ENCODE assay signal across 8 mouse cellular contexts in the genomic region with DNA sequence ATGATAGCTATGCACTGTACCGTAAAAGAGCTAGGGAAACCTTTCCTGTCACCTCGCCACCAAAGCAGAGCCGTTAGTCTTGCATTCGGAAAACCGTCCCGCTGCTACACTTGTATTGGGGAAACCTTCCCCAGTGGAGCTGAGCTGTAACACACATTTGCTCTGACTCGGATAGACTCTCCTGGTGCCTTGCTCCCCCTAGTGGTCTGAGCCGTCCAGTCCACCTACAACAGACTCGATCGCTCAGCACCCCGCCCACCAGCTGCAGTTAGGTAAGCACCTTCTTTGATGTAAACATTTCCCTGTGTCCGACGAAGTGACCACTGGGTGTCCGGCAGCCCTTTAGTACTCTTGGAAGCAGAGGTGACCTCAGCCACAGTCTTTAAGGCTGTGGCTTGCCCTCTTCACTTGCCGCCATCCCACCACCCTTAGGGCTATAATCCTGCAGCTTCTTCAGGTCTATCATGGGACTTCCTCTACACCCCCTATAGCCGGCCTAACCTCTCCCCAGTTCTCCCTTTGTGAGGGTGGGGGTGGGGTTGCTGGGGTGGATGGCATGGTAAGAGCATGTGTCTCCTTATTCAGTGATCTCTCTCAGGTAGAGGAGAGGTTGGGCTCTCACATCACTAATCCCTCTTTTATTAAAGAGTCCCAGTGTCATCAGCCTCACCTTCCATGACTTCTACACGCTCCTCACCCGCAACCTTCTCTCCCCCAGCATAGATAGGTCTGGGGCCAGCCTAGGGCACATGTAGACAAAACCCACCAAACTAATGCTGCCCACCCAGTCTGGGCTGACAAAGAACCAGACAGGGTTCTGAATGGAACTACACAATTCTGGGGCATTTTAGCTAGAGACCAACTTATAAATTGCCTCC. TPM values are rescaled to one million over a fixed set of nuclear protein-coding genes. Genes with fewer than 3 reads are reported as not detected.
DNase-seq lines count a peak whose midpoint lies in the region; ATAC-seq and TF ChIP-seq lines count a peak whose summit lies in the region.

No protein-coding gene starts in this region.

- peaks cover 11% of the 10 kb centered on the region for H3K4me1 ChIP-seq in G1E (ENCODE audit: insufficient read depth, low read depth, low read length)
- no peaks in the 10 kb centered on the region for H3K4me1 ChIP-seq in forebrain, embryonic 16.5 days (replicated peaks; ENCODE audit: control insufficient read depth, insufficient read depth, low read length)

- peak overlapping the region; percentile 25 for H3K4me2 ChIP-seq in forebrain, embryonic 16.5 days (ENCODE audit: low read length)

- intact Hi-C loops in heart, postnatal 36 days (cut with DNase I) = loop anchor here (2.0 kb wide), 1 partner anchor 68 kb away; no protein-coding TSS in a partner anchor

- H3K27ac ChIP-seq in forebrain, embryonic 16.5 days (ENCODE audit: low read length) = no peak overlapping the region

- TF ChIP-seq CTCF in G1E (IDR thresholded peaks at IDR 0.05; ENCODE audit: low read depth, low read length) = peak; percentile 87

- H3K9me3 ChIP-seq in G1E (replicated peaks) = peaks cover 6% of the 10 kb centered on the region
- no peaks in the 10 kb centered on the region for H3K9me3 ChIP-seq in forebrain, embryonic 16.5 days (ENCODE audit: control insufficient read depth, low read length)

- no peaks in the 10 kb centered on the region for H3K36me3 ChIP-seq in G1E (replicated peaks)
- H3K36me3 ChIP-seq in forebrain, embryonic 16.5 days (ENCODE audit: control insufficient read depth, insufficient read depth) = no peaks in the 10 kb centered on the region

- H3K9ac ChIP-seq in forebrain, embryonic 16.5 days (replicated peaks; ENCODE audit: low read depth, low read length) = no peak overlapping the region; the same call in 1 of the 2 replicates

- WGBS in forebrain, embryonic 16.5 days = 14% methylated on average over 18 of the region's 18 CpGs

- ATAC-seq in G1E (ENCODE audit: extremely low read depth, insufficient number of reproducible peaks, low FRiP score, poor library complexity, severe bottlenecking) = peak; percentile 54; the same call in 1 of the 2 replicates
- peak; percentile 96 for ATAC-seq in forebrain, embryonic 16.5 days
- peak; percentile 96 for ATAC-seq in neutrophil, adult 5-6 weeks (ENCODE audit: extremely low read depth, insufficient number of reproducible peaks, low FRiP score, poor library complexity, severe bottlenecking)

- no peak overlapping the region for H3K4me3 ChIP-seq in G1E (ENCODE audit: low read depth, low read length)
- no peak overlapping the region for H3K4me3 ChIP-seq in forebrain, embryonic 16.5 days (replicated peaks; ENCODE audit: low read length)

- peak; percentile 77 for DNase-seq in G1E (ENCODE audit: low spot score)
- DNase-seq in cerebellum, adult 18-20 months = peak; percentile 79 to 81
- peak; percentile 51 to 68 for DNase-seq in heart, postnatal 36 days
- peak; percentile 58 to 79 for DNase-seq in layer of hippocampus, adult 18-20 months (ENCODE audit: low spot score in 2 of 2)
- DNase-seq in lung, adult 18-20 months = peak; percentile 74 to 78
- DNase-seq in testis, postnatal 14 days (ENCODE audit: low spot score) = peak; percentile 77

- H3K27me3 ChIP-seq in G1E (ENCODE audit: insufficient read depth, low read length) = peaks cover 35% of the 10 kb centered on the region
- no peaks in the 10 kb centered on the region for H3K27me3 ChIP-seq in forebrain, embryonic 16.5 days (replicated peaks; ENCODE audit: control insufficient read depth, insufficient read depth, low read length)

RNA-seq across cellular contexts. Expression of a gene that starts 11.5 kb away (rescaled TPM):
- total RNA-seq in G1E (2014; fragmentation: Nextera tagmentation) (not detected in 2 replicates), G1E (2017) (not detected in 2 replicates)
- polyA plus RNA-seq in G1E (2012) = not detected in 2 replicates
- not detected in 2 replicates for polyA plus RNA-seq in forebrain, embryonic 16.5 days (2015; fragmentation: Nextera tagmentation; extraction: Ambion mirVana)
- total RNA-seq in heart, postnatal 36 days (2021) = not detected
- not detected for total RNA-seq in layer of hippocampus, adult 18-20 months (2021)
- total RNA-seq in neutrophil, adult 5-6 weeks (2017) = not detected in 2 replicates

RNA-seq across cellular contexts. Expression of a gene that starts 24.0 kb away (rescaled TPM):
- 43.2 and 82.9 TPM in 2 replicates for total RNA-seq in G1E (2014; fragmentation: Nextera tagmentation)
- total RNA-seq in G1E (2017) = 106 and 121 TPM in 2 replicates
- polyA plus RNA-seq in G1E (2012) = 114 and 125 TPM in 2 replicates
- polyA plus RNA-seq in forebrain, embryonic 16.5 days (2015; fragmentation: Nextera tagmentation; extraction: Ambion mirVana) = 243 and 248 TPM in 2 replicates
- under 1 TPM; 0.16 to 0.64 TPM for total RNA-seq in heart, postnatal 36 days (2021)
- 100 to 1,000 TPM; 267 to 269 TPM for total RNA-seq in layer of hippocampus, adult 18-20 months (2021)
- 0.37 TPM in 1 of 2 replicates, not detected in the other for total RNA-seq in neutrophil, adult 5-6 weeks (2017)

RNA-seq across cellular contexts. Expression of a gene that starts 43.0 kb away (rescaled TPM):
- total RNA-seq in G1E (2014; fragmentation: Nextera tagmentation) (222 and 254 TPM in 2 replicates), G1E (2017) (67.6 and 82.0 TPM in 2 replicates)
- polyA plus RNA-seq in G1E (2012) = 44.4 and 59.6 TPM in 2 replicates
- polyA plus RNA-seq in forebrain, embryonic 16.5 days (2015; fragmentation: Nextera tagmentation; extraction: Ambion mirVana) = 42.4 and 56.3 TPM in 2 replicates
- total RNA-seq in heart, postnatal 36 days (2021) = 10 to 100 TPM; 41.3 to 44.8 TPM
- 10 to 100 TPM; 71.2 to 76.1 TPM for total RNA-seq in layer of hippocampus, adult 18-20 months (2021)
- 102 and 134 TPM in 2 replicates for total RNA-seq in neutrophil, adult 5-6 weeks (2017)

Comparison
In these comparisons a context has a peak if more than half of its experiments do, and no peak if none do; other contexts are left out.
1. RNA of a gene that starts 24.0 kb away (total RNA-seq): 267 to 269 TPM in layer of hippocampus, adult 18-20 months and 43.2 to 121 TPM in G1E; 0.16 to 0.64 TPM in heart, postnatal 36 days and 0.37 TPM in neutrophil, adult 5-6 weeks; every median in the first group is over 10 times any median in the second.
2. Peak in every context shown above with its lines, with median percentiles within 50 percentile points of each other: ATAC-seq and DNase-seq.